Mouse (Mus musculus): Measurements from ENCODE around the gene Tle6.

GRCm38 (mm10) chr10:81546788-81547571 lies 53.9 kb downstream of the Tle6 start:
- TF ChIP-seq POLR2A (IDR thresholded peaks at IDR 0.05; ENCODE audit: low read depth, low read length) (no peak), CTCF (IDR thresholded peaks at IDR 0.05; ENCODE audit: extremely low read depth, insufficient read depth, insufficient read length, insufficient replicate concordance) (no peak)
